Mouse (Mus musculus) liver, embryonic 15.5 days (tissue): ENCODE results near the gene Rnf220. TPM values are rescaled to one million over a fixed set of nuclear protein-coding genes. Genes with fewer than 3 reads are reported as not detected.

Experiments used
- ATAC-seq: fragments of 200-750 bp; cut with Nextera tagmentation; 2 replicates; pipeline ENCODE4 v1.8.0; 2017; ENCODE audit warnings: moderate number of reproducible peaks, mild to moderate bottlenecking, moderate library complexity; ENCODE audit not compliant: insufficient read depth
- H3K27ac ChIP-seq: fragments of 300-500 bp; sonication (generic); replicated peaks from 2 replicates; pipeline ENCODE4 v1.5.1; 2015; ENCODE audit warnings: mild to moderate bottlenecking, inconsistent platforms
- H3K27me3 ChIP-seq: fragments of 300-500 bp; sonication (generic); 2 replicates; pipeline ENCODE4 v1.6.1; 2015; ENCODE audit warnings: mild to moderate bottlenecking, inconsistent platforms
- H3K36me3 ChIP-seq: fragments of 300-500 bp; sonication (generic); replicated peaks from 2 replicates; pipeline ENCODE4 v1.6.1; 2015; ENCODE audit warnings: moderate library complexity, mild to moderate bottlenecking, inconsistent platforms
- H3K4me1 ChIP-seq: fragments of 300-500 bp; sonication (generic); replicated peaks from 2 replicates; pipeline ENCODE4 v1.6.1; 2015; ENCODE audit warnings: inconsistent platforms
- H3K4me2 ChIP-seq: fragments of 300-500 bp; sonication (generic); 2 replicates; pipeline ENCODE4 v1.6.1; 2015; ENCODE audit warnings: moderate library complexity, mild to moderate bottlenecking, inconsistent platforms
- H3K4me3 ChIP-seq: fragments of 300-500 bp; sonication (generic); replicated peaks from 2 replicates; pipeline ENCODE4 v1.5.1; 2015; ENCODE audit warnings: mild to moderate bottlenecking, inconsistent platforms
- H3K9ac ChIP-seq: fragments of 300-500 bp; sonication (generic); 2 replicates; pipeline ENCODE4 v1.6.1; 2015; ENCODE audit warnings: moderate library complexity, mild to moderate bottlenecking, inconsistent platforms
- H3K9me3 ChIP-seq: fragments of 300-500 bp; sonication (generic); replicated peaks from 2 replicates; pipeline ENCODE4 v1.6.1; 2016; ENCODE audit warnings: inconsistent platforms
- WGBS: fragments of 180-500 bp; shearing (Covaris S2); methylation state at CpG from one replicate; pipeline ENCODE4 v1.1.7; 2015; ENCODE audit warnings: mixed read lengths; ENCODE audit not compliant: insufficient replicate concordance; 5-methylcytosine and 5-hydroxymethylcytosine counted together
- polyA plus RNA-seq: library from polyadenylated mRNA; unstranded; fragments of >200 nt; fragmentation: Nextera tagmentation; extraction: Ambion mirVana; gene quantifications from 2 replicates; pipeline ENCODE4 v1.2.1, GENCODE M21; 2015

Rnf220 gene
- polyA plus RNA-seq, 1 experiment from 2014 or later, result 25.1 TPM

DNA sequence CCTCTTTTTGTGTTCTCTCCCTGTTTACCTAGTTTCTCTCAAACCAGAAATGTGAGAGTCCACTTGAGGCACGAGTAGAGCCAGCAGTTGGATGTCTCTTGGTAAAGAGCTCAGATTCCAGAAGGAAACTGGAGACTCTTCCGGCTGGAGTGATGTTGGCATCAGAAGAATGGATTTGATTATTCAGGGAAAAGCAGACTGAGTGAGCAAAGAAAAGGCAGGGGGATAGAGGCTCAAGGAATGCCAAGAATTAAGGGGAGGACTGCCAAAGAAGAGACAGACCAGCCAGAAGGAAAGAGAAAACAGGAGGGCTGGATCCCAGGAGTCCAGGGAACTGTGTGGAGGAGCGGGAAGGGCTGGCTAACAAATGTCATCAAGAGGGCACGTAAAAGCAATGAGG is 261.0 kb downstream of the Rnf220 start:
- Histone ChIP-seq H3K27me3 (no peaks in the 10 kb centered on the region), H3K27ac (no peak overlapping the region), H3K4me1 (no peaks in the 10 kb centered on the region), H3K4me2 (no peak overlapping the region), H3K36me3 (no peaks in the 10 kb centered on the region), H3K9me3 (no peaks in the 10 kb centered on the region), H3K4me3 (no peak overlapping the region), H3K9ac (no peak overlapping the region)
- 59% methylated on average over 4 of the region's 4 CpGs for WGBS
- ATAC-seq, result no peak

DNA sequence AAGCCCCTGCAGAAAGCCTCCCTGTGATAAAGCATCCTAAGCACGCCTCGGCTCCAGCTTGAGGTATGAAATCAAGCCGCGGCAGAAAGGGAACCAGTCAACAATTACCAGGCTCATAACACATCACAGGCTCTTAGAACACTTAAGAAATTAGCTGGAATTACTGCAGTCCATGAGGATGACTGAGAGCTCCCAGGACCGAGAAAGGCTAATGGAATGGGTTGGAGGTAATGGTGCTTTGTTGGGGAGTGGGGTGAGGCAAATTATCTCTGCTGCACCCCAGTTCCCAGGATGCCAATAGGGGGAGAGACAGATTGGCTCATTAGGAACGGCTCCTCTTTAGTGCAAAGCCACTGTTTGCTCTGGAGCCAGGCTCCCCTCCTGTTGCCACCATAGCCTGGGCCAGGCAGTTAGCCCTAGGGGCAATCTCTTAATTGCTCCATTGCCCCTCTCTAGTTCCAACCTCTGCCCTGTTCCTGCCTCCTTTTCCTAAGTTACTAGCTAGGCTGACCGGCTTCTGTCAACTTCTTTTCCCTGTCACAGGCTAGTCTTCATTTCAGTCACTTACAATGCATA is 262.6 kb downstream of the Rnf220 start:
- H3K4me1 ChIP-seq, result no peaks in the 10 kb centered on the region
- H3K27ac ChIP-seq, result no peak overlapping the region
- H3K36me3 ChIP-seq, result no peaks in the 10 kb centered on the region
- H3K4me3 ChIP-seq, result no peak overlapping the region
- H3K9ac ChIP-seq, result no peak overlapping the region
- H3K4me2 ChIP-seq, result no peak overlapping the region
- no peaks in the 10 kb centered on the region for H3K27me3 ChIP-seq
- WGBS, result 59% methylated on average over 7 of the region's 7 CpGs
- no peak for ATAC-seq
- no peaks in the 10 kb centered on the region for H3K9me3 ChIP-seq

DNA sequence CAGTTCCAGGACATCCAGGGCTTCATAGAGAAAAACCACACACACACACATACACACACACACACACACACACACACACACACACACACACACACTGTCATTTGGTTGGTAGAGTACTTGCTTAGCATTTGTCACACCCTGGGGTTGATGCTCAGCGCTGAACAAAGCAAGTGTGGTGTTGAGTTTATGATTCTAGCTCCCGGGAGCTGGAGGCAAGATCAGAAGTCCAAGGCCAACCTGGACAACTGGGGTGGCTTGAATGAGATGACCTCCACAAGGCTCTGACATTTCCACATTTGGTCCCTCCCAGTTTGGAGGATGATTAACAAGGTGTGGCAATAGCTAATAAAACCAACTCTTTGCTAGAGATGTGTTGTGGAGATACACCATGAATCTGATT is 265.6 kb downstream of the Rnf220 start:
- 66% methylated on average over 2 of the region's 2 CpGs for WGBS
- no peak overlapping the region for H3K4me2 ChIP-seq
- H3K4me1 ChIP-seq, result no peaks in the 10 kb centered on the region
- no peaks in the 10 kb centered on the region for H3K36me3 ChIP-seq
- no peak overlapping the region; the same call in 1 of the 2 replicates for H3K27ac ChIP-seq
- H3K4me3 ChIP-seq, result no peak overlapping the region
- H3K27me3 ChIP-seq, result no peaks in the 10 kb centered on the region
- peak; percentile 56 for ATAC-seq
- no peaks in the 10 kb centered on the region for H3K9me3 ChIP-seq
- H3K9ac ChIP-seq, result no peak overlapping the region

DNA sequence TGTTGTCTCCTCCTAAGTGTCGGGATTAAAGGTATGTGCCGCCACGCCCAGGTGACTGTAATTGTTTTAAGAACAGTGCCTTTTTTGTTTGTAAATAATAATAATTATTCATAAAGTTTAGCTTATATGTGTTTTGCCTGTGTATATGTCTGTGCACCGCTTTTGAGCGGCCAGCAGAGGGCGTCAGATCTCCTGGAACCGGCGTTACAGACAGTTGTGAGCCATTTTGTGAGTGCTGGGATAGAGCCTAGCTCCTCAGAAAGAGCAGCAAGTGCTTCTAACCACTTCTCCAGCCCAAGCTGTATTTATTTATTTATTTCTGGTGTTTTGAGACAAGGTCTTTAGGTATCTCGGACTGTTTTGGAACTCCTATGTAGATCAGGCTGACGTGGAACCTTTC is 266.5 kb downstream of the Rnf220 start:
- no peaks in the 10 kb centered on the region for H3K4me1 ChIP-seq
- H3K27ac ChIP-seq, result no peak overlapping the region
- no peaks in the 10 kb centered on the region for H3K9me3 ChIP-seq
- no peaks in the 10 kb centered on the region for H3K27me3 ChIP-seq
- H3K4me3 ChIP-seq, result no peak overlapping the region
- ATAC-seq, result no peak
- 43% methylated on average over 10 of the region's 10 CpGs for WGBS
- no peaks in the 10 kb centered on the region for H3K36me3 ChIP-seq
- H3K4me2 ChIP-seq, result no peak overlapping the region
- no peak overlapping the region for H3K9ac ChIP-seq

DNA sequence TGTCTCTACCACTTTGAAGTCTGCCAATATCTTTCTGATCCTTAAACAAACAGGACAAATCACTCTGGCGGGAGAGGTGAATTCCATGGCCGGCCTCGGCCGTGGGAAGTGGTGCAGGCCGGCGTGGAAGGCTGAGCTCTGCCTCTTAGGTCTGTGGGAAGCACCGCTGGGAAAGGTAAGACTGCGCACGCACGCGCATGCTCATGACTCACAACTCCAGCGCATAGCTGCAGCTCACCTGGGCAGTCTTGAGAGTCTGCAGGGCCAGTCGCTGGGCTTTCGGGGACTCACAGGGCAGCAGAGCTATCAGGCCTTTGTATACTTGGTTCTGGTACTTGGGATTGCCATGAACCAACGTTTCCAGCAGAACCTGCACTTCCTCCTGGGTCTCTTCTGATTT is 267.3 kb downstream of the Rnf220 start:
- Histone ChIP-seq H3K27me3 (no peaks in the 10 kb centered on the region), H3K4me2 (no peak overlapping the region), H3K9ac (no peak overlapping the region), H3K27ac (no peak overlapping the region), H3K9me3 (no peaks in the 10 kb centered on the region), H3K4me1 (no peaks in the 10 kb centered on the region), H3K36me3 (no peaks in the 10 kb centered on the region), H3K4me3 (no peak overlapping the region)
- no peak for ATAC-seq
- WGBS, result 72% methylated on average over 15 of the region's 15 CpGs

DNA sequence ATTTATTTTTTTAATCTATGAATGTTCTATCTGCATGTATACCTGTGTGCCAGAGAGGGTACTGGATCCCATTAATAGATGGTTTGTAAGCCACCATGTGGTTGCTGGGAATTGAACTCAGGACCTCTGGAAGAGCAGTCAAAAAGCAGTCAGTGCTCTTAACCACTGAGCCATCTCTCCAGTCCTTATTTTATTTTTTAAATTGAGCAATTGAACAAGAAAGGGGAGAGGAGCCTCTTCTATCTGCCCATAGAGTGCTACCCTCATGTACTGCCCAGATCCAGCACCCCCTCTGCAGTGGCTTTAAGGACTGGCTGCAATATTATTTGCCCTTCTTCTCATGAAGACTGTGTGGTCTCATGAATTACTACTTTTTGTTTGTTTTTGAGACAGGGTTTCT is 271.6 kb downstream of the Rnf220 start:
- ATAC-seq, result no peak
- no peaks in the 10 kb centered on the region for H3K4me1 ChIP-seq
- H3K4me2 ChIP-seq, result no peak overlapping the region
- no peaks in the 10 kb centered on the region for H3K9me3 ChIP-seq
- no peaks in the 10 kb centered on the region for H3K27me3 ChIP-seq
- no peak overlapping the region for H3K27ac ChIP-seq
- H3K9ac ChIP-seq, result no peak overlapping the region
- H3K36me3 ChIP-seq, result no peaks in the 10 kb centered on the region
- no peak overlapping the region for H3K4me3 ChIP-seq

DNA sequence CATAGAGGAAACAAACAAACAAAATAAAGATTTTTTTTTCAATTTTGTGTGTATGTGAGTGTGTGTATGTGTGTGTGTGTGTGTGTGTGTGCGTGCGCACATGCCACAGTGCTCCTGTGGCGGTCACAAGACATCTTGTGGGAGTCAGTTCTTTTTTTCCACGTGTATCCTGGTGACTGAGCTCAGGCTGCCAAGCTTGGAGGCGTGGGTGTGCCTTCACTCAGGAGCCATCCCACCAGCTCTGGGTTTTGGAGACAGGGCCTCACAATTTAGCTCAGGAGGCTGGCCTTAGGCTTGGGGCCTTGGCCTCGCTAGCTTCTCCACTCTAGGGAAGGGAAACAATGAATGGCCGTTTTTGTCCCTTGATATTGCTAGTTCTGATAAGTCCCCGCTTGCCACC is 272.7 kb downstream of the Rnf220 start:
- WGBS, result 51% methylated on average over 8 of the region's 8 CpGs
- Histone ChIP-seq H3K4me1 (no peaks in the 10 kb centered on the region), H3K27me3 (no peaks in the 10 kb centered on the region), H3K9me3 (no peaks in the 10 kb centered on the region), H3K27ac (no peak overlapping the region), H3K4me2 (no peak overlapping the region), H3K36me3 (no peaks in the 10 kb centered on the region), H3K9ac (no peak overlapping the region), H3K4me3 (no peak overlapping the region)
- ATAC-seq, result no peak

DNA sequence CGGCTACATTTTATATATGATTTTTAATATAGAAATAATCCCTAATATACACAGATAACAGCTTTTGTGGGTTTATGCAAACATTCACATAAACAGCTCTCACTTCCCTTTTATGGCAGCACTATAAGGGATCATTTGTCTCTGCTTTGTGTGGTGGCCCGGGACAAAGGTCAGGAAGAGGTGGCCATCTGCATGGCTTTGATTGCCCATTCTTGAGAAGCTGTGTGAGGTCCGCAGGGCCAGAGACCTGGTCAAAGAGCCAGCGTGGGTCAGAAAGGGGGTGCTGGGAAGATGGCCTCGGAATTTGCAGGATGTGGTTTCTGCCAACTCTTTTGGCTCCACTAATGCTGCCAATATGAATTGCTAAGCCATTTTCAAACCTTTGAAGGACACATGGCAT is 273.9 kb downstream of the Rnf220 start:
- Histone ChIP-seq H3K4me1 (peaks cover 4% of the 10 kb centered on the region; the same call in 1 of the 2 replicates), H3K36me3 (no peaks in the 10 kb centered on the region), H3K27me3 (no peaks in the 10 kb centered on the region), H3K9me3 (no peaks in the 10 kb centered on the region), H3K9ac (no peak overlapping the region), H3K4me2 (no peak overlapping the region), H3K27ac (no peak overlapping the region), H3K4me3 (no peak overlapping the region)
- WGBS, result 34% methylated on average over 5 of the region's 5 CpGs
- ATAC-seq, result no peak

DNA sequence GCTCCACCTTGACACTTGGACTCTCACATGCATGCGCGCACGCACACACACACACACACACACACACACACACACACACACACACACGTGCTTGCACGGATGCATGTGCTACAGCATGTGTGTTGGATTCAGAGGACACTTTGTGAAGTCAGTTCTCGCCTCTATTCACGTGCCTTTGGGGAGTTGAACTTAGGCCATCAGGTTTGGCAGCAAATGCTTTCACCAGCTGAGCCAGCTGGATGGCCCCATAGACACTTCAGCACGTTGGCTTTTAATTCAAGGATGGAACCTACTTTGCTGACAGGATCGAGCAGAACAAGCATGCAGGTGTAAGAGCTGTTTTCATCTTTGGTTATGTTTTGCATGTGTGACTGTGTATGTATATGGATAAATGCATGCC is 275.0 kb downstream of the Rnf220 start:
- no peak overlapping the region for H3K4me2 ChIP-seq
- no peaks in the 10 kb centered on the region for H3K36me3 ChIP-seq
- H3K27ac ChIP-seq, result no peak overlapping the region
- no peak overlapping the region for H3K4me3 ChIP-seq
- H3K27me3 ChIP-seq, result no peaks in the 10 kb centered on the region
- no peaks in the 10 kb centered on the region for H3K9me3 ChIP-seq
- no peak for ATAC-seq
- WGBS, result 69% methylated on average over 9 of the region's 9 CpGs
- H3K4me1 ChIP-seq, result peaks cover 4% of the 10 kb centered on the region; the same call in 1 of the 2 replicates
- H3K9ac ChIP-seq, result no peak overlapping the region

Other genes starting within 250 kb of the Rnf220 start
- gene Tmem53, start 245.1 kb downstream of the Rnf220 start, polyA plus RNA-seq, result 6.7 and 9.9 TPM in 2 replicates
- gene Armh1, start 244.9 kb downstream of the Rnf220 start, polyA plus RNA-seq, result 0.12 TPM in 1 of 2 replicates, not detected in the other
- 37.6 and 39.0 TPM in 2 replicates for gene Eri3, start 53.3 kb upstream of the Rnf220 start, polyA plus RNA-seq
- gene Dmap1, start 185.2 kb upstream of the Rnf220 start, polyA plus RNA-seq, result 17.6 and 19.1 TPM in 2 replicates
- not detected in 2 replicates for gene Gm12845, start 227.4 kb upstream of the Rnf220 start, polyA plus RNA-seq